ENCODE assay signal across 13 mouse cellular contexts in genomic region chr9:40337131-40337820, GRCm38 (mm10).
DNase-seq lines count a peak whose midpoint lies in the region; ATAC-seq and TF ChIP-seq lines count a peak whose summit lies in the region.
"Had no signal": no experiment of that assay in that cellular context is flagged by ENCODE, and none has a peak within 500 bp of the region (broad histone marks: within the 10 kb centered on the region; RNA-seq: fewer than 3 reads in every experiment).

No protein-coding gene starts in this region.

- TF ChIP-seq CTCF in CH12.LX (conservative IDR thresholded peaks at IDR 0.05 in 1 of 2, IDR thresholded peaks at IDR 0.05 in 1 of 2; ENCODE audit: low read depth in 2 of 2, low read length in 2 of 2), result no peak
- TF ChIP-seq CTCF in brain, embryonic 14.5 days (IDR thresholded peaks at IDR 0.05; ENCODE audit: borderline replicate concordance, extremely low read depth, insufficient read depth, insufficient read length), result no peak

- no peaks in the 10 kb centered on the region for H3K36me3 ChIP-seq in kidney, embryonic 16.5 days (ENCODE audit: insufficient read depth, low read length)
- H3K36me3 ChIP-seq in CH12.LX (replicated peaks in 1 of 2; ENCODE audit: control insufficient read depth in 1 of 2, insufficient read depth in 1 of 2, low read length in 1 of 2), result peaks cover 6 to 41% of the 10 kb centered on the region in 2 experiments
- H3K36me3 ChIP-seq: embryonic facial prominence, embryonic 12.5 days; limb, embryonic 12.5 days had no signal

- dilution Hi-C loops in CH12.LX (cut with MboI; ENCODE audit: extremely low pct_ligation_motif_present, extremely low pct_unique_long_range_greater_than_20kb, low sequenced_read_pairs), result no loop called here

- in situ Hi-C loops in CH12.LX (cut with MboI; ENCODE audit: low pct_ligation_motif_present, low pct_unique_long_range_greater_than_20kb, low sequenced_read_pairs), result no loop called here

- H3K4me1 ChIP-seq in kidney, embryonic 16.5 days (ENCODE audit: insufficient read depth, low read length), result peaks cover 11% of the 10 kb centered on the region; the same call in 1 of the 2 replicates
- H3K4me1 ChIP-seq in CH12.LX (ENCODE audit: control insufficient read depth in 1 of 2, insufficient read depth in 2 of 2), result peaks cover 17 to 85% of the 10 kb centered on the region in 2 experiments
- H3K4me1 ChIP-seq: embryonic facial prominence, embryonic 12.5 days; limb, embryonic 12.5 days had no signal

- H3K27me3 ChIP-seq in kidney, embryonic 16.5 days (ENCODE audit: insufficient read depth, low read length), result no peaks in the 10 kb centered on the region
- no peaks in the 10 kb centered on the region for H3K27me3 ChIP-seq in CH12.LX (replicated peaks)
- H3K27me3 ChIP-seq: embryonic facial prominence, embryonic 12.5 days; limb, embryonic 12.5 days had no signal

- TF ChIP-seq EP300 in CH12.LX (IDR thresholded peaks at IDR 0.05; ENCODE audit: low read length), result peak; percentile 39; the same call in 1 of the 2 replicates

- no peaks in the 10 kb centered on the region for H3K9me3 ChIP-seq in kidney, embryonic 16.5 days (ENCODE audit: low read length)
- no peaks in the 10 kb centered on the region for H3K9me3 ChIP-seq in CH12.LX (replicated peaks; ENCODE audit: low read length)
- H3K9me3 ChIP-seq: embryonic facial prominence, embryonic 12.5 days; limb, embryonic 12.5 days had no signal

- no peak overlapping the region for H3K4me2 ChIP-seq in kidney, embryonic 16.5 days (replicated peaks; ENCODE audit: low read depth, low read length)
- H3K4me2 ChIP-seq in CH12.LX (ENCODE audit: insufficient read depth, low read depth, poor library complexity, severe bottlenecking), result no peak overlapping the region
- H3K4me2 ChIP-seq: embryonic facial prominence, embryonic 12.5 days; limb, embryonic 12.5 days had no signal

- peak overlapping the region; percentile 2; the same call in 1 of the 2 replicates for H3K27ac ChIP-seq in kidney, embryonic 16.5 days (ENCODE audit: low read length)
- no peak overlapping the region for H3K27ac ChIP-seq in CH12.LX (ENCODE audit: insufficient read depth, low read depth)
- H3K27ac ChIP-seq: embryonic facial prominence, embryonic 12.5 days; limb, embryonic 12.5 days; stomach, postnatal 0 days had no signal

- 76% methylated on average over 4 of the region's 4 CpGs for WGBS in kidney, embryonic 16.5 days

- no peaks in the 10 kb centered on the region for H3K79me2 ChIP-seq in CH12.LX (replicated peaks; ENCODE audit: control insufficient read depth, extremely low read depth, insufficient read depth, poor library complexity, severe bottlenecking)

- DNase-seq in cerebellum, postnatal 10 days, result peak; percentile 70 to 75
- DNase-seq in kidney, postnatal 14 days, result no peak
- peak; percentile 71 for DNase-seq in CH12.LX (ENCODE audit: extremely low read depth)
- DNase-seq in brain, embryonic 14.5 days (ENCODE audit: low read depth), result peak; percentile 56
- DNase-seq: liver, postnatal 0 days; thymus, postnatal 36 days had no signal

- no peak overlapping the region for H3K4me3 ChIP-seq in kidney, embryonic 16.5 days (ENCODE audit: low read length)
- H3K4me3 ChIP-seq in CH12.LX (replicated peaks in 1 of 3; ENCODE audit: low read depth in 2 of 3, low read length in 2 of 3, poor library complexity in 1 of 3), result no peak overlapping the region
- H3K4me3 ChIP-seq: embryonic facial prominence, embryonic 12.5 days; limb, embryonic 12.5 days had no signal

- TF ChIP-seq POLR2A in CH12.LX (IDR thresholded peaks at IDR 0.05; ENCODE audit: low read depth, low read length), result no peak
- TF ChIP-seq POLR2A in brain, embryonic 14.5 days (IDR thresholded peaks at IDR 0.05; ENCODE audit: borderline replicate concordance, extremely low read depth, insufficient read depth, insufficient read length, poor library complexity, severe bottlenecking), result no peak

- H3K9ac ChIP-seq in kidney, embryonic 16.5 days (replicated peaks; ENCODE audit: low read length), result no peak overlapping the region
- no peak overlapping the region for H3K9ac ChIP-seq in CH12.LX (ENCODE audit: insufficient read depth, low read depth)
- H3K9ac ChIP-seq: embryonic facial prominence, embryonic 12.5 days; limb, embryonic 12.5 days; liver, postnatal 0 days had no signal

- no peak for ATAC-seq in cerebellum, adult (ENCODE audit: insufficient number of reproducible peaks, low FRiP score, low TSS enrichment)
- no peak for ATAC-seq in kidney, embryonic 16.5 days (ENCODE audit: low FRiP score, low TSS enrichment)
- ATAC-seq in megakaryocyte-erythroid progenitor cell, adult 5-6 weeks (replicated peaks; ENCODE audit: low FRiP score, low TSS enrichment, poor library complexity, severe bottlenecking), result no peak
- ATAC-seq in inflammation-experienced regulatory T-cells, adult 6 months, result no peak
- ATAC-seq: liver, postnatal 0 days had no signal

- TF ChIP-seq RAD21 in CH12.LX (IDR thresholded peaks at IDR 0.05; ENCODE audit: low read depth, low read length), result no peak

TF ChIP-seq in CH12.LX, 34 proteins besides CTCF, POLR2A, EP300 and RAD21:
- TF ChIP-seq ETS1 (conservative IDR thresholded peaks at IDR 0.05; ENCODE audit: low read depth, low read length) (peak; percentile 65), JUND (conservative IDR thresholded peaks at IDR 0.05; ENCODE audit: low read depth, low read length) (peak; percentile 22; the same call in 1 of the 2 replicates), MEF2A (IDR thresholded peaks at IDR 0.05; ENCODE audit: borderline replicate concordance, low read depth, low read length) (no peak), NRF1 (IDR thresholded peaks at IDR 0.05; ENCODE audit: low read depth, low read length) (no peak), USF2 (conservative IDR thresholded peaks at IDR 0.05; ENCODE audit: low read depth, low read length) (no peak), POLR2AphosphoS2 (IDR thresholded peaks at IDR 0.05; ENCODE audit: low read depth, low read length) (no peak), IRF4 (IDR thresholded peaks at IDR 0.05; ENCODE audit: low read depth, low read length) (peak; percentile 73), CHD2 (IDR thresholded peaks at IDR 0.05; ENCODE audit: low read length) (peak; percentile 67), BHLHE40 (IDR thresholded peaks at IDR 0.05; ENCODE audit: low read depth, low read length) (0 out of 2 replicates have a peak, but pooled peaks have one; percentile 13)
